Mouse (Mus musculus) layer of hippocampus, postnatal 36 days (tissue): ENCODE data around the gene Trpm3. TPM values are rescaled to one million over a fixed set of nuclear protein-coding genes. Genes with fewer than 3 reads are reported as not detected.
A peak's percentile ranks its signal among the peaks of the same experiment; 100 is the strongest.
"Not testable (repeated sequence)": the region's sequence is repeated elsewhere in the genome, so short reads cannot be mapped to it uniquely, and the experiment has no call there.

Experiments used
- DNase-seq, 2 experiments: peaks; one replicate each; pipeline ENCODE4 v3.0.0; 2022
- total RNA-seq, 2 experiments: library from RNA; stranded (reverse); gene quantifications; 2 replicates each; pipeline ENCODE4 v1.2.3; 2021

Gene Trpm3
- total RNA-seq, 2 experiments from 2014 or later = 56.8 to 71.5 TPM

DNA sequence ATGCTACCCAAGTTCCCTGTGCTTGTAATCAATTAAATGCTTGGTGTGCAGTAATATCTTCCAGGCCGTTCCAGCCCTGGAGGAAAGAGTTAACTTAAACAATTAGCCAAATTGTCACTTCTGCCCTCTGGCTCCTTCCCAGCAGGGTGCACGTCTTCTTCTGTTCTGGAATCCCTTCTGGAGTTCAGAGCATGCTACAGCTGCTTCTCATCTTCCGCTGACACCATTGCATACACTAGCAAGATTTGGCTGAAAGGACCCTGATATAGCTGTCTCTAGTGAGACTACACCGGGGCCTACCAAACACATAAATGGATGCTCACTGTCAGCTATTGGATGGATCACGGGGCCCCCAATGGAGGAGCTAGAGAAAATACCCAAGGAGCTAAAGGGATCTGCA is 712.6 kb downstream of the Trpm3 start:
- DNase-seq = not testable (repeated sequence)

- no peak for DNase-seq
Measured at GRCm38 (mm10) chr19:22859644-22860043, 720.8 kb downstream of the Trpm3 start.

- DNase-seq = no peak
Measured at GRCm38 (mm10) chr19:22867456-22867855, 728.6 kb downstream of the Trpm3 start.

DNA sequence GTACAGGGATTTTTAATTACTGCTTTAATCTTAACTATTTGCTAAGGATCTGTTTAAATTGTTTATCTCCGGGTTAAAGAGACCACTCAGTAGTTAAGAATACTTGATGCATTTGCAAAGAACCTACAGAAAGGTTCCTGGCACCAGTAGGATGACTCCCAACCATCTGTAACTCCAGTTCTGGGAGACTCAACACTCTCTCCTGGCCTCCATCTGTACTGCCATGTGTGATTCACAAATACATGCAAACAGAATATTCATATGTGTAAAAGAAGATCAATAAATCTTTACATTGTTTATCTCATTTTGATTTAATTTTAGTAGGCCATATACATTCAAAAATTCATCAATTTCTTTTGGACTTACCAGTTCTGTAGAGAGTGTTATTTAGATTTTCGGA is 731.0 kb downstream of the Trpm3 start:
- no peak for DNase-seq

- DNase-seq = no peak
Measured at GRCm38 (mm10) chr19:22872456-22872855, 733.6 kb downstream of the Trpm3 start.

DNA sequence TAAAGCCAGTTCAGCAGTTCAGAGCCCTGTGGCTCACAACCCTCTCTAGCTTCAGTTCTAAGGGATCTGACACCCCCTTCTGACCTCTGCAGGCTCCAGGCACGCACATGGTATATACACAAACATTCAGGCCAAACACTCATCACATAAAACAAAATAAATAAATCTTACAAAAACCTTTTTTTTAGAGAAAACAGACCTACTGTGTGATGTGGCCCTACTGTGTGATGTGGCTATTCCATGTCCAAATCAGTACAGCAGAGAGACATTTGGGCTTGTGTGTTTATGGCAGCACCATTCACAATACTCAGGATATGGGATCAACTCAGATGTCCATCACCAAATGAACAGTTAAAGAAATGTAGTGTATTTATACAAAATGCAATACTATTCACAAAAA is 741.4 kb downstream of the Trpm3 start:
- no peak for DNase-seq

DNA sequence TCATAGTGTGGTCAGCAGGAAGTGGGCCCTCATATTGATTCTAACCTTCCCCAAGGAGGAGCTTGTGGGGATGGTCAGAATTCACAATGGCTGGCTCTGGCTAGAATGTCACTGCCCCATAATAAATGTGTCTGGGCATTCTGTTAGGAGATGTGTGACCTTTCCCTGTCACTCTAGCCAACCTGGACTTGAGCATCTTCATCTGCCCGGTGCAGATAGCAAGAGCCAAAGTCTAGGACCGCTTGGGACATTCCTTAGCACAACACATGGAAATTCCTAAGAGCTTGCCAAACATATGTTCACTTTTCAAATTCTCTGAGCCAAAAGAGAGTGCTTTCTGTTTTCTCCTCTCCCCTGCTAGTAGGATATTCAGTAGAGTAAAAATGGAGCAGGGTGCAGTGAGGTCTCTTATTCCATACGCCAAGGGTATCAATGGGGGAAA is 743.8 kb downstream of the Trpm3 start:
- no peak for DNase-seq

- DNase-seq = no peak
Measured at GRCm38 (mm10) chr19:22883154-22883553, 744.3 kb downstream of the Trpm3 start.

GRCm38 (mm10) chr19:22883744-22884317 is 745.0 kb downstream of the Trpm3 start:
- peak; percentile 45 to 56 for DNase-seq

- peak; percentile 44 to 60 for DNase-seq
Measured at GRCm38 (mm10) chr19:22884357-22884756, 745.5 kb downstream of the Trpm3 start.

DNA sequence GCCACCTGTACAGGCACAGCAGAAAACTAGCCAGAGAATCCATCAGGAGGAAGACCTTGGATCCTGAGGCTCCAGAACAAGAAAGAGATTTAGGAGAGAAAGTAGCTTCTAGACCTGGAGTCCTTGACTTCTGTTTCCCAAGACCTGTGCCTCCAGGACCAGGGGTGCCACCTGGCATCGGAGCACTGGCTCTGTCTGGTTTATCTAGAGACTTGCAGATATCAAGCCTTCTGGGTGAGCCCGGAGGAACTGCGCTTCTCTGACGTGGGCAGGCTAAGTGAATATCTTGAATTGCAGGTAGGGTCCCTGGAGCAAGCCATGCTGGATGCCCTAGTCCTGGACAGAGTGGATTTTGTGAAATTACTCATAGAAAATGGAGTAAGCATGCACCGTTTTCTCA is 746.2 kb downstream of the Trpm3 start:
- DNase-seq = no peak

DNA sequence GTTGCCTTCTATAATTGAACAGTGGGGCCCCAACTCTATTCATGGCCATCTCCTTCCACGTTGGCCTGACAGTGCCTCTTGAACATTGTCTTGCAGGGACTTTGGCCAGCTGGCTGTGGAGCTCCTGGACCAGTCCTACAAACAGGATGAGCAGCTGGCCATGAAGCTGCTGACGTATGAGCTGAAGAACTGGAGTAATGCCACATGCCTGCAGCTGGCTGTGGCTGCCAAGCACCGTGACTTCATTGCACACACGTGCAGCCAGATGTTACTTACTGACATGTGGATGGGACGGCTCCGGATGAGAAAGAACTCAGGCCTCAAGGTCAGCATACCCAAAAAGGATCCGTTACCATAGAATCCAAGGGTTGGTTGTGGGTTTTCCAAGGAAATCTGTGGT is 763.0 kb downstream of the Trpm3 start:
- no peak for DNase-seq

DNA sequence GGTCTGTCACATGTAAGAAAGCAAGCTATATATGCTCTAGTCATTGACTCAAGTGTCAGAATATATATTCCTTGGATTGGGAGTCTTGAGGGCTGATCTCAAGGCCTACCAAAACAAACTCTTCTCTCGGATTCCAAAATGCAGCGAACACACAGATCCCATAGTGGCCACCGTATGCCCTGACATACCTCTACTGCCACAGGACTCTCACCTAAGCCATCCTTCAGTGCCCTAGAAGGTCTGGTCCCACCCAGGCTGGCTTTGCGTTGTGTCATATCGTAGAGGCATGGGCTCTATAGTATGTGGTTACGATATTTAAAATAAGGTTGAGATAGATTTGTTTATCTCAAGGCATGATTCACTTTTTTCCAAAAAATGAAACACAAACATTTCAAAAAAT is 763.5 kb downstream of the Trpm3 start:
- DNase-seq = no peak

GRCm38 (mm10) chr19:22905066-22905482 is 766.2 kb downstream of the Trpm3 start:
- peak; percentile 70 to 79 for DNase-seq

GRCm38 (mm10) chr19:22910686-22911085 is 771.8 kb downstream of the Trpm3 start:
- no peak for DNase-seq

DNA sequence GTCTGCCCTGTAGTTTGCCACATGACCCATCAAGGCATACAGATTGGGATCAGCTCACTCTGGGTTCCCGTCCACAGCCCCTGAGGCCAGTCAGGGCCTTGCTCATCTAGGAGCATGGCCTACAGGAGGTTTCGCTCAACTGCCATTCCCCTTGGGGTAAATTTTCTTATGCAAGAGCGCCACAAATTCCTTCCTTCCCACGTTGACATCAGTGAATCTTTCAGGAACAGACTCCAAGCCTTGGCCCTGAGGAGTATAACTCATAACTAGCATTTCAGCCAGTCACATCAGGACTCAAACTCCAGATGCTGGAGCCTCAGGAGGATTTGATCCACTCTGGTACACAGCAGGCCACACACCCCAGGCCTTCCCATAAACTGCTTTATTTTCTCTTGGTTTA is 774.1 kb downstream of the Trpm3 start:
- no peak for DNase-seq

- peak; percentile 79 to 83 for DNase-seq
Measured at GRCm38 (mm10) chr19:22915868-22916642, 777.2 kb downstream of the Trpm3 start.

GRCm38 (mm10) chr19:22916643-22917344 is 777.9 kb downstream of the Trpm3 start:
- peak; percentile 92 to 94 for DNase-seq

DNA sequence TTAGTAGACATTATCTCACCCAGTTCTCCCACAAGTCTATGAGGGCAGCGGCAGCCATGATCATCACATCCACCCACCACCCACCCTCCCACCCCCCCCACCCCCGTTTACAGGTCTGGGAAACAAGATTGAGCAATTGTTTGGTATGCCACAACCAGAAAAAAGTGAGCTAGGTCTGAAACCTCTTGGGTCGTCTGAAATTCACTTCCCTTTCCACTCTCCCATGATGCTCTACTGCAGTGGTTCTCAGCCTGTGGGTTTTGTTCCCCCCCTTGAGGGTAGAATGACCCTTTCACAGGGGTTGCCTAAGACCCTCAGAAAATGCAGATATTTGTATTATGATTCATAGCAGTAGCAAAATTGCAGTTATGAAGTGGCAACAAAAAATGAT is 778.5 kb downstream of the Trpm3 start:
- no peak for DNase-seq

DNA sequence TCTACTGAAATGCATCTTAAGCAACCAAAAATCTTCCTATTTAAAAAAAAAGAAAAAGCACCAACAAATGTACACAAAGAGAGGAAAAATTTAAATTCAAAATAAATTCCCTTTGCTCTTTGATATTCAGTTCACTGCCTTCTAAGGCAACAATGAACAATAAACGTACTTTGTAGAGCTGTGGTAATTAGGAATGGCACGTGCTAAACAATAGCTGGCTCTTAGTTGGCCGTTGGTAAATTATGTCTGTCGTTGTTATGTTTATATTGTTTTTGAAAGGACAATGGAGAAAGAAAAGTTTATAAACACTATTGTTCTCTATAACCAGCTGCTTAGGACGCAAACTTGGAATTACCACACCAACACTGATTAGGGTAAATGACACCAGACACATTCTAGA is 782.1 kb downstream of the Trpm3 start:
- DNase-seq = no peak

- DNase-seq = no peak
Measured at GRCm38 (mm10) chr19:22922871-22923670, 784.2 kb downstream of the Trpm3 start.

- DNase-seq = no peak
Measured at GRCm38 (mm10) chr19:22925284-22925683, 786.4 kb downstream of the Trpm3 start.

DNA sequence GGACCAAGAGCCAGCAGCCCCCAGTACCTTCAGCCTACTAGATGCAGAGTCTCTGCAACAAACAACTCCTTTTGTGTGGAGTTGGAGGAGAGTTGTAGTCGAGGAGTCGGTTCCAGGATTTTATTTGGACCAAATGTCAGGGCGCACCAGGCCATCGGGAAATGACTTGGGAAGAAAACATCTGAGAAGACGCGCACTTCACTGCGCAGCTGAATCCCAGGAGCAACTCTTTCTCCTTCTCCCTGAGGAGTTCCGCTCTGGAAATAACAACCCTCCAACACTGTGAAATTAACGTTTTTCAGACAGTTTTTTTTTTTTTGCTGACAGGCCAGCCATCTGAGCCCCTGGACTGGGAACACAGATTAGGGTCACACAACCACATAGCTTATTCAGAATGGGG is 787.9 kb downstream of the Trpm3 start:
- no peak for DNase-seq
